Mouse (Mus musculus): ENCODE results near the gene Tsr3.
"Not testable (repeated sequence)": the region's sequence is repeated elsewhere in the genome, so short reads cannot be mapped to it uniquely, and the experiment has no call there.

Gene Tsr3

DNA sequence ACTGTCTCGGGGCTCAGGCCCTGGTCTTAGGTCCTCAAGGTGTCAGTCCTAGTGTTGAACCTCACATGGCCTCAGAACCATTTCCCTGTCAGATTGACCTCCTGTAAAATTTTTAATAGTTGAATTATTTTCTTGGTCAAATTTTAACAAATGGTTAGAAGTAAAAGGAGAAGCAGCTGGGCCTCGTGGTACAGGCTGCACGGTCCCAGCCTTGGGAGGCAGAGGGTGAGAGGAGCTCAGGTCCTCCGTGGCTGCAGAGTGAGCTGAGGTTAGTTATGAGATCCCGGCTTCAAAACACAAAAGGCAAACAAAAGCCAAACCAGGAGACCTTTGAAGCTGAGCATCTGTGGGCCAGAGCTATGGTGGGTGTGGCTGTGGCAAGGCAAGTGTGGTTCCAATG lies 12.0 kb upstream of the Tsr3 start:
- ChIA-PET CTCF (no interaction called here), POLR2A (interaction anchor here in 1 of 4 experiments (0.7 to 1.7 kb wide), 5 partner anchors 12 to 46 kb away, joined by 3 to 4 read pairs (median 3); partner anchors contain the start of genes Gnptg and Tsr3)

DNA sequence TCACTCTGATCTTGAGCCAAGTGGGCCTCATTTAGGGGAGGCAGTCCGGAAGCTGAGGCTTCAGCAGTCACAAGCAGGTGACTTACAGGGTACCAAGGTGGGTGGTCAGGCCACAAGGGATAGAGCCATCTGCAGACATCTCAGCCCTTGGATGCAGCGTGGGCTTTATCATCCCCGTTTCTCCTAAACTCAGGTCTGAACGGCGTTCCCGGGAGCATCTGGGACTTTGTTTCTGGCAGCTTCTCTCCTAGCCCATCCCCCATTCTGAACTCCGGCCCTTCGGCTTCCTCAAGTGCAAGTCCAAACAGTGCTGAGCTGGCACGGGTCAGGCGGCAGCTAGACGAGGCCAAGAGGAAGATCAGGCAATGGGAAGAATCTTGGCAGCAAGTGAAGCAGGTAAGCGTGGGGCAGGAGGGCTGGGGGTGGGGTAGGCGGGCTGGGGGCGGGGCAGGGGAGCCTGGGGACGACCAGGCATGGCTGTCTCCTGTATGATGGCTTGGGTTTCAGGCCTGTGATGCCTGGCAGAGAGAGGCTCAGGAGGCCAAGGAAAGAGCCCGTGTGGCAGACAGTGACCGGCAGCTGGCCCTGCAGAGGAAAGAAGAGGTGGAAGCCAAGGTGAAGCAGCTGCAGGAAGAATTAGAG lies 9.8 kb upstream of the Tsr3 start:
- ChIA-PET POLR2A (interaction anchor here in 3 of 4 experiments (0.9 to 2.2 kb wide), 8 partner anchors 9 to 55 kb away, joined by 3 to 11 read pairs (median 4); partner anchors contain the start of genes Gnptg (in 2 of the 3), Tsr3 (in 2 of the 3) and Gm38655 (in 1 of the 3)), CTCF (interaction anchor here in 1 of 4 experiments (0.8 kb wide), 1 partner anchor 10 kb away, joined by 3 read pairs; the partner anchor contains the start of genes Gnptg and Tsr3)

DNA sequence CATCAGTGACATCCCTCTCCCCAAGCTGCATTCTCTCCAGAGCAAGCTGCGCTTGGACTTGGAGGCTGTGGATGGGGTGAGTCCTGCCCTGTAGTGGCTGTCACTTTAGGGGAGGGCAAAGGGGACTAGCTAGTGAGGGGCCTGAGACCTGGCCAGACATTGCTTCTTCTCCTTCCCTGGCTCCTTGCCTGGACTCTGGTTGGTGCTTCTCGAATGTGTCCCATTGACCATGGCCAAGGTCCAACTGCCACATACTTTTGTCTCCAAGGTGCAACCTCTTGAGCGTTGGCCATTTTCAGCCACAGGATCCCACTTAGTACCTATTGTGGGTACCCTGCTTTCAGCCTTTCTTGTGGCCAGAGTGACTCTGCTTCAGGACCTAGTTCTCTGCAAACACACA lies 9.3 kb upstream of the Tsr3 start:
- ChIA-PET CTCF (interaction anchor here in 1 of 4 experiments (0.8 kb wide), 1 partner anchor 9 kb away, joined by 3 read pairs; the partner anchor contains the start of genes Gnptg and Tsr3), POLR2A (interaction anchor here in 2 of 4 experiments (1.1 to 2.2 kb wide), 4 partner anchors 9 to 13 kb away, joined by 3 to 11 read pairs (median 7); partner anchors contain the start of genes Gnptg (in 2 of the 2) and Tsr3 (in 2 of the 2))

DNA sequence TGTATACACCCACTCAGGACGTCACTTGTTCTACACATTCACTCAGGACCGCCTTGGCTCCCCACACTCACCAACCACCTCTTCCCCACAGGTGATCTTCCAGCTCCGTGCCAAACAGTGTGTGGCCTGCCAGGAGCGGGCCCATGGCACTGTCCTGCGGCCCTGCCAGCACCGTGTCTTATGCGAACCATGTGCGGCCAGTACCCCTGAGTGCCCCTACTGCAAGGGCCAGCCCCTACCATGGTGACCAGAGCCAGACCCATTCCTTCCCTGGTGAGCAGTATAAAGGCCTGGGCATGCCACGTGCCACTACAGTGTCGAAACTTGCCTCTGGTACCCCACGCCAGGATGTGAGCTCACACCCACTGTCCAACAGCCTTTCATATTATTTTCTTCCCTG lies 8.3 kb upstream of the Tsr3 start:
- POLR2A ChIA-PET, result interaction anchor here in 2 of 4 experiments (1.1 to 2.2 kb wide), 2 partner anchors 8 to 10 kb away, joined by 3 to 11 read pairs; partner anchors contain the start of genes Gnptg (in 1 of the 2) and Tsr3 (in 1 of the 2)
- CTCF ChIA-PET, result not testable (repeated sequence)

DNA sequence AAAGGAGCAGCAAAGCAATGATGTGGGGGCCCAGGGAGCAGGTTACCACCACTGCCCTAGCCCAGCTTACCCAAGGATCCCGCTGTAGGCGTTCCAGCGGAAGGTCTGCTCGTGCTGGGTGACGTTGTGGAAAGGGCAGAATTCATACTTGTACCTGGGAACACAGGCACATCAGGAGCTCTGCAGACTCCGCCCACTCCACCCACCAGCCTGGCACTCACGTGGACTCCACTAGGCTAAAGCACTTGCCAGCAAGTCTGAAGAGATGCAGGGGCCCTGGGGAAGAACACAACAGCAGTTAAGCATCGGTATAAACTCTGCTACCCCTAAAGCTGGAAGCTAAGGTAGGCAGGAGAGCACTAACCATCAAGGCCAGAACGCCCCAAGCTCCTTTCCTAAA lies 4.3 kb upstream of the Tsr3 start:
- CTCF ChIA-PET, result no interaction called here
- POLR2A ChIA-PET, result interaction anchor here in 3 of 4 experiments (0.7 to 22.9 kb wide), 7 partner anchors 9 to 60 kb away, joined by 3 to 336 read pairs (median 4); partner anchors contain the start of genes Gm38655 (in 1 of the 3) and Ube2i (in 1 of the 3)

DNA sequence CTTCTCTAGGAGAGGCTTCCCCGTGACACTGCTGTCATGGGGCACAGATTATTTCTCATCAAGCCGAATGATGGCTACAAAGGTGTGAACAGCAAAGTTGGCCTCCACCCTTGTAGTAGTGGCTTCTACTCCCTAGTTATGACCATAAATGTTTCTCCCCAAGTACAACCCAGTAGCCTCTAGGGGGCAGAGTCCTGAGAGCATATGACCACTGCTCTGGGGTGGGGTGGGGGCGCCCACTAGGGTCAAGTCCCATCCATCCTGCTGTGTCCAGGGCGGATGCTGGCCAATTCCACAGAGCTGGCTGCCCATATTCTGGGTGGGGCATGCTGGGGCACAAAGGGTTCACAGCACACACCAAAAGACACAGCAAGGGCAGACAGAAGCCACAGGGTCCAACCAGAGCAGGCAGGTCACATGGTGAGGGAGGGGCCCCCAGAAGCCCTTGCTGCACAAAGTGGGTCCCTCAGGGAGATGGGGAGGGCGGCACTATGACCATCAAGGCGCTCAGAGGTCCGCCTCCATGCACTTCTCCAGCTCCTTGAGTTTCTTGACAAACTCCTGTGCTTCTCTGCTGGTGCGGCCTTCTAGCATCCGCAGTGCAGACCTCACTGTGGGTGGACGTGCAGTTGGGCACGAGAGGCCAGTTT lies 3.3 kb downstream of the Tsr3 start:
- ChIA-PET POLR2A (interaction anchor here (0.5 to 22.9 kb wide), 19 partner anchors 11 to 1802 kb away, joined by 3 to 336 read pairs (median 5); partner anchors contain the start of genes Baiap3 (in 3 of the 4), Ube2i (in 2 of the 4), BC003965 (in 1 of the 4) and Ccdc154 (in 1 of the 4)), CTCF (interaction anchor here (0.7 to 2.0 kb wide), 9 partner anchors 12 to 497 kb away, joined by 3 to 11 read pairs (median 3); partner anchors contain the start of genes Baiap3 (in 2 of the 4) and Ube2i (in 1 of the 4))

DNA sequence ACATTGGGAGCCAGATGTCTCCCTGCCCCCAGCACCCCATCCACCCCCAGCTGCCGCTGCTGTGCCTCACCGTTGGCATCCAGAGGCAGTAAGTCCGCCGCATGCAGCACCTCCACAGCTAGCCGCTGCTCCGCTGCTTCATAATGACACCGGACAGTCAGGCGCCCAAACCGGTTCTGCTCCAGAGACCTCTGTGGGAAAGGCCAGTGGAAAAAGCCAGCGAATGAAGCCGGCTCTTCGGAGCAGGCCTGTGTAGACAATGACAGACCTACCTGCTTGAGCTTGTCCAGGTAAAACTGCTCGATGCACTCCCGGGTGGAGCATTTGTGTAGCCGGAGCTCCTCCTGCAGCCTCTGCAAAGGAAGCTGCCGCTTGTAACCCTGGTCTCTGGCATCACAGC lies 4.3 kb downstream of the Tsr3 start:
- ChIA-PET POLR2A (interaction anchor here (0.6 to 22.9 kb wide), 24 partner anchors 9 to 565 kb away, joined by 3 to 336 read pairs (median 4); partner anchors contain the start of genes Baiap3 (in 3 of the 4), Ube2i (in 2 of the 4), BC003965 (in 1 of the 4) and Ccdc154 (in 1 of the 4)), CTCF (interaction anchor here (0.5 to 2.0 kb wide), 11 partner anchors 11 to 498 kb away, joined by 3 to 11 read pairs (median 3); partner anchors contain the start of genes Baiap3 (in 2 of the 4), Tmem204 (in 1 of the 4) and Ube2i (in 1 of the 4))

DNA sequence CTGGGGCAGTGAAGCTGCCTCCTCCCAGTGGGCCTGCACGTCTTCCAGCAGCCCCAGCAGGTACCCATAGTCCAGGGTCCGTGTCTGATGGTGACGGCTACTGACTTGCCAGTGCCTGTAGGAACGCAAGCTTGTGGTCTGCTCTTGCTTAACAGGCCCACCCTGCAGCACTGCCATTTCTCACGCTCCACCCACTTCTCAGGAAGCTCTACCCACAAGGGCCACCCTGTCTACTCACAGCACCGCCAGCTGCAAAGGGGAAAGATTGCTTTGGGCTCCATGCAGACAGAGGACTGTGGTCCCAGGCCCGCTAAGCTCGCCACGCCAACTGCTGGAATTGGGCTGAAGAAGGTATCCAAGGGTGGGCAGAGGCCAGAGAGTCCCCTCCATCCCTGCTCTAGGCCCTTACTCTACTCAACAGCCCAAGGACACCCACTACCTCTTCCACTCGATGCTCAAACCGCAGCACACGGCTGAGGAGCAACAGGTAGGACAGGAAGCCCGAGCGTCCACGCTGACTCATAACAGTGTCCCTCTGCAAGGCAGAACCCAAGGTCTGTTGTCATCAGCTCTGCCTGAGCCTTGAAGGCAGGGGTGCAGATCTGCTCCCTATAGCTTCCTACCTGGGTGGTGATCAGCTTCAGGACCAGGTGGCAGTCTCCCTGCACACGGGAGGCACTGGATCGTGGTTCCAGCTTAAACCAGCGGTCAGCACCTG lies 8.2 kb downstream of the Tsr3 start:
- POLR2A ChIA-PET, result interaction anchor here in 3 of 4 experiments (0.5 to 22.9 kb wide), 16 partner anchors 6 to 398 kb away, joined by 3 to 336 read pairs (median 4); partner anchors contain the start of genes Baiap3 (in 2 of the 3), Gnptg (in 2 of the 3), Tsr3 (in 2 of the 3) and Ube2i (in 2 of the 3)
- CTCF ChIA-PET, result interaction anchor here in 3 of 4 experiments (0.5 to 0.9 kb wide), 8 partner anchors 8 to 702 kb away, joined by 3 to 12 read pairs (median 4); partner anchors contain the start of genes Gnptg (in 1 of the 3) and Tsr3 (in 1 of the 3)

DNA sequence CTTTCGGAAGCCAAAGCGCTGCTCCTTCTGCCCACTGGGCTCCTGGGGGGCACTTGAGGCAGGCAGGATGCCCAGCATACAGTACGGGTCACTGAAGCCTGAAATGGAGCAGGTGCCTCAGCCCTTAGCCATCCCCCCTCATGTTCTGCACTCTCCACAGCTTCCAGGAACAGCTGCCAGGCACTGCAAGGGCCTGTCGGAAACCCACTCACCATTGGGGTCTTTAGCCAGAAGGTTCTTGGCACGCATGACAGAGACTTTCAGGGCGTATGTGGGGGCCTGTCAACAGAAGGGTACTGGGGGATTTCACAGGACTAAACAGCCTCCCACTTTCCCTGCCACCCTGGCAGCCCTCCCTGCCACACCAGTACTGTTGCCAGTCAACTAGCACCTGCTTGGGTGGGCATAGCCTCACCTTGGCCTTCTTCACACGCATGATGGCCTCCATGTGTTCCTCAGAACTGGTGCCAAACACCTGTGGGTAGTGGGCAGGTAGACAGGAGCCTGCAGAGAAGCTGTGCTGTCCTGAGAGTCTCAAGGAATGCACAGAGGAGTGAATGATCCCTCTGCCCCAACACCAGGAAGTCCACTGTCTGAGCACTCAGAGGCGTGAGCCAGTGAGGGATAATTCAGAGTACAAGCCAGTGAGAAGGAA lies 10.3 kb downstream of the Tsr3 start:
- POLR2A ChIA-PET, result interaction anchor here in 2 of 4 experiments (0.6 to 22.9 kb wide), 5 partner anchors 11 to 1205 kb away, joined by 3 to 336 read pairs (median 5); partner anchors contain the start of genes Gnptg (in 1 of the 2), Tsr3 (in 1 of the 2) and Ube2i (in 1 of the 2)
- CTCF ChIA-PET, result interaction anchor here in 1 of 4 experiments (0.6 kb wide), 1 partner anchor 511 kb away, joined by 4 read pairs; no protein-coding TSS in a partner anchor

DNA sequence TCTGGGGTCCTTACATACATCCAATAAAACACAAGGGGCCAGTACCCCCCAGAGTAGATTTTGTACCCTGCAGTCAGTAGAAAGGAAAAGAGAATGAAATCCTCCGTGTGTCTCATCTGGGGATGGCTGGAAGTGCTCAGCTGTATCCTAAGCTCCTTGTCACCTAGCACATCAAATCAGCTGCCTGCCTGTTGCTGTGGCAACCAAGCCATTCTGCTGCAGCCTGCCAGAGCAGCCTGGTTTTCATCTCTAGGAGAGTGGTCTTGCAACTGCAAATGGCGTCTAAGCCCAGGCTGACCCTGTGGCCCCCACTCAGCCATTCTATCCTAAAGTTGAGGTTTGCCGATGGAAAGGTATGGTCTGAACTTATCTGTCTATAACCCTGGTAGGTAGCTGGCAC lies 12.7 kb downstream of the Tsr3 start:
- ChIA-PET CTCF (no interaction called here), POLR2A (interaction anchor here in 2 of 4 experiments (0.9 to 22.9 kb wide), 6 partner anchors 7 to 21 kb away, joined by 3 to 336 read pairs (median 30); partner anchors contain the start of genes Ube2i (in 2 of the 2), Gnptg (in 1 of the 2) and Tsr3 (in 1 of the 2))

DNA sequence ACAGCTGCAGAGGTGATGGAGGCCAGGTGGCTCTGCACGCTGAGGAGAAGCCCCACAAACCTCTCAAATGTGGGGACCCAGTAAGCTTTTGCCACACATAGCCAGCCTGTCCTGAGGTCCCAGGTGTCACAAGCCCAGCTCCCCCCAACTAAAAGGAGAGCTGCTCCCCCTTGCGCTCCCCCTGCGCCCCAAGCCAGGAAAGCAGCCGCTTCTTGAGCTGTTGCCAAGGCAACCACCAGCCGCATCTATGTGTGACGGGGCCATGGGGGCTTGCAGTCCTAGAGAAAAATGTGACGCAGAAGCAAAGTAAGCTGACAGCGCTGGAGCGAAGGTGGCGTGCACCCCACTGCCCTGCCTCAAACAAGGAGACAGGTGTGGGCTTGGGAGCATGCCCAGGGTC lies 13.8 kb downstream of the Tsr3 start:
- POLR2A ChIA-PET, result interaction anchor here in 3 of 4 experiments (0.8 to 22.9 kb wide), 12 partner anchors 8 to 726 kb away, joined by 3 to 336 read pairs (median 10); partner anchors contain the start of genes Gnptg (in 3 of the 3), Tsr3 (in 3 of the 3), Ube2i (in 2 of the 3) and Nthl1 (in 1 of the 3)
- CTCF ChIA-PET, result interaction anchor here in 3 of 4 experiments (1.0 to 1.9 kb wide), 4 partner anchors 10 to 16 kb away, joined by 3 to 7 read pairs (median 4); no protein-coding TSS in a partner anchor

DNA sequence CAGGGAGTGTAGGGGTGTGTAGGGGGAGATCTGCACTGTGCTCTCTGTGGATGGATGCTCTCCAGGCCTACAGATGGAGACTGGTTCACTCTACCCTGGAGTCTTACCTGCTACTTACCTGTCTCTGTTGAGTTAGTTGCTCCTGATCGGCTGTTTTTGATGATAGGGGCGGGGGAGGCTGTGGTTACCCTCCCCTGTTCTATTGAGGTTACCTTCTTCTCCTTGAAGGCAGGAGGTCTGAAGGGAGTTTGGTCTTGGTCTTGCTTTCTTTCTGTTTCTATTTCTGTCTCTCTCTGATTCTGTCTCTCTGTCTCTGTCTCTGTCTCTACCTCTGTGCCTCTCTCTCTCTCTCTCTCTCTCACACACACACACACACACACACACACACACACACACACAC lies 15.1 kb downstream of the Tsr3 start:
- ChIA-PET POLR2A (interaction anchor here (0.6 to 22.9 kb wide), 18 partner anchors 8 to 974 kb away, joined by 3 to 336 read pairs (median 6); partner anchors contain the start of genes Gnptg (in 4 of the 4), Tsr3 (in 4 of the 4), Ube2i (in 2 of the 4) and Nthl1 (in 1 of the 4)), CTCF (interaction anchor here in 2 of 4 experiments (0.7 to 1.9 kb wide), 5 partner anchors 9 to 318 kb away, joined by 3 to 7 read pairs (median 4); partner anchors contain the start of gene Mapk8ip3 (in 1 of the 2))

DNA sequence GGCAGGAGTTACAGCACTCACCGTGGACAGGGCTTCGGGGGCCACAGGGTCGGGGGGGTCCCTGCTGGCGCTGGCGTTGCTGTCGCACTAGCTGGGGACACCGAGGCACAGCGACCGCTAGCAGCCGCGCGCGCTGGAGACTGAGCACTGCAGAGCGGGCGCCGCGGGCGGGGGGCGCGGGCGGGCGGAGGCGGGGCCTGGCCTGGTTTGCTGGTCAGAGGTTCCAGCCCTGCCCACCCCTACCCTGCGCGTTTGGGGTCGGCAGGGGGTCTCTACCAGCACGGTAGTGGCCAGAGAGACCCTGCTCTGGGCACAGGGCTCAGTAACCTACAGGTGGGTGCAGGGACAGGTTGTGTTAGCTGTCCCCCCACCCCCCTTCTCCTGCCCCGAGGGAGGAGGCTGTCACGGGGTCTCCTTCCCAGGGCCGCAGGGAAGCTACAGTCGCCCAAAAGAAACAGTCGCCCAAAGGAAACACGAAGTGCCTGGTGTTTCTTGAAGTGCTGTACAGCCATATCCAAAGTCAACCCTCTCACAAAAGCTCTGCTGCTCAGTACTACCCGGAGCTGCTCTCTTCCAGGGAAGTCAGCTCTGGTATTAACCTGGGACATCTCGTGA lies 16.3 kb downstream of the Tsr3 start, which contains the start of gene Baiap3:
Baiap3 (minus strand) TSS at position 225 of the 615 bp plus-strand sequence.
- POLR2A ChIA-PET, result interaction anchor here (0.7 to 22.9 kb wide), 19 partner anchors 9 to 640 kb away, joined by 3 to 336 read pairs (median 6); partner anchors contain the start of genes Gnptg (in 3 of the 4), Tsr3 (in 3 of the 4), Ube2i (in 2 of the 4) and Cacna1h (in 1 of the 4)
- CTCF ChIA-PET, result interaction anchor here in 3 of 4 experiments (0.6 to 1.6 kb wide), 11 partner anchors 8 to 333 kb away, joined by 3 to 11 read pairs (median 3); partner anchors contain the start of genes Gnptg (in 1 of the 3), Mapk8ip3 (in 1 of the 3) and Tsr3 (in 1 of the 3)

DNA sequence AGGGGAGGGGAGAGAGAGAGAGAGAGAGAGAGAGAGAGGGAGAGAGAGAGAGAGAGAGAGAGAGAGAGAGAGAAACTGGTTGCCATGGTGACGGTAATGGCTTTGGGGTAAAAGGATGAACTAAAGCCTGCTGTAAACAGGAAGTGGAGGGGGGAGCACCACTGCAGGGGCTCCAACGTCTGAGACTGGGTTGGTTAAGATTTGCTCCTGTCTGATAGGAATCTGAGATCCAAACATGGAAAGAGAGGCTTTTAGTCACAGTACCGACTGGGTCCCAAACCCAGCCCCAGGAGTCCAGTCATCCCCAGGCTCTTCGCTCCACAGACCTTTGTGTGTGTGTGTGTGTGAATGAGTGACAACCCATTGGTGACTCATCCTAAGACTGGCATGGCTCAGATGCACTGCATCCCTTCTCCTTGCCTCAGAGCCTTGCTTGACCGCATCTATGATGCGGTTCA lies 17.9 kb downstream of the Tsr3 start:
- POLR2A ChIA-PET, result interaction anchor here in 2 of 4 experiments (0.9 to 3.3 kb wide), 4 partner anchors 10 to 21 kb away, joined by 3 to 52 read pairs (median 12); partner anchors contain the start of gene Ube2i (in 1 of the 2)
- CTCF ChIA-PET, result interaction anchor here in 1 of 4 experiments (0.8 kb wide), 1 partner anchor 16 kb away, joined by 3 read pairs; no protein-coding TSS in a partner anchor

DNA sequence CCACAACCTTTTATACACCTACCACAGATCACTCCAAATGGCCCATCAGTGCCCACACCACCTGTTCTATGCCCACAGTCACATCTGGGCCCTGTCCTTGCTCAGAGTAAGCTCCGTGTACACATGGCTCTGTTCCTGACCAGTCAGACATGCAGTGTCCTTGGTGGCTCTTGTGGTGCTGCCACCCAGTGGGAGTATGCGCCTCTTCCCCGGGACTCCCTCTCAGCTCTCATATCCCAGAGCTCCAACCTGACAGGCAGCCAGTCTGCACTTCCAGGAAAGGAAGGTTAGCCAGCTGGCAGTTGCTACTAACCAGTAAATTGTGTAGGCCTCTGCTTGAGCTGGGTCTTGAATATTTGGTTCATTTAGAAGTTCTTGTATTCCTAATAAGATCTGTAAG lies 24.5 kb downstream of the Tsr3 start:
- CTCF ChIA-PET, result interaction anchor here in 3 of 4 experiments (0.6 to 2.0 kb wide), 12 partner anchors 8 to 147 kb away, joined by 3 to 8 read pairs (median 4); partner anchors contain the start of genes Ube2i (in 2 of the 3), Baiap3 (in 1 of the 3), Gnptg (in 1 of the 3) and Tsr3 (in 1 of the 3)
- POLR2A ChIA-PET, result interaction anchor here in 3 of 4 experiments (0.6 to 13.7 kb wide), 17 partner anchors 8 to 254 kb away, joined by 3 to 336 read pairs (median 3); partner anchors contain the start of genes Ube2i (in 3 of the 3), Baiap3 (in 2 of the 3), BC003965 (in 1 of the 3) and Gnptg (in 1 of the 3)

All from embryonic stem cell, embryonic (primary cell).